Mouse (Mus musculus) central nervous system, embryonic 11.5 days (tissue): ENCODE results near the gene Nol7. TPM values are rescaled to one million over a fixed set of nuclear protein-coding genes. Genes with fewer than 3 reads are reported as not detected.

Source experiments
- polyA plus RNA-seq: library from polyadenylated mRNA; depleted of rRNA; stranded (reverse); fragments of >200 nt; gene quantifications from 2 replicates; pipeline ENCODE4 v1.2.3, GENCODE M21; 2012; rRNA removed

The Nol7 gene
- polyA plus RNA-seq, result 124 and 215 TPM in 2 replicates

DNA sequence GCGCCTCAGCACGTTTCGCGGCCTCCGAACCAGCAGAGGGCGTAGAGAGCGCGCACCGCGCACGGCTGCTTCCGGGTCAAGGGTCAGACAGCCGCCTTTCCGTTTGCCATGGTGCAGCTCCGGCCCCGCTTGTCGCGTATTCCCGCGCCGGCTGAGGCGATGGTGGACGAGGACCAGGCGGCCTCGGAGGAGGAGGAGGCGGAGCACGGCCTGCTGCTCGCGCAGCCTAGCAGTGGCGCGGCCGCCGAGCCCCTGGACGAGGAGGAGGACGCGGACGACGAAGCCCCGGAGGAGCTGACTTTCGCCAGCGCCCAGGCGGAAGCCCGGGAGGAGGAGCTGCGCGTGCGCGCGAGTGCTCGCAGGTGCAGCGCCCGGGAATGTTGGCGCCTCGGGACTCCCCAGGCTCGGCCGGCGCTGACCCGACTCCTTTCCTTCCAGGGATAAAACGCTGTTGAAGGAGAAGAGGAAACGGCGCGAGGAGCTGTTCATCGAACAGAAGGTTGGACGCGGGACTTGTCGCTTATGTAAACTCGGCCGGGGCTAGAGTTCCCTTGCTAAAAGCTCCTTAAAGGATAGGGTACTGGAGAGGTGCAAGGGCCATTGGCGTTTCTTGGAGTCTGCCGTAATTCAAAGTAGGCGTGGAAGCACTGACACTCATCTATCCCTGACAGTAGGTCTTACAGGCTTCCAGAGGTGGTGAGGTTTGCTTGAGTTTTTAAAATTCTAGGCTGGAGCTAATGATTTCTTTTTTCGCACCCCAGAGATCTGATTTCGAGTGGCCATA is at the start of gene Nol7:
Gene Nol7 (plus strand): TSS at position 94 of the 784 bp plus-strand sequence.

DNA sequence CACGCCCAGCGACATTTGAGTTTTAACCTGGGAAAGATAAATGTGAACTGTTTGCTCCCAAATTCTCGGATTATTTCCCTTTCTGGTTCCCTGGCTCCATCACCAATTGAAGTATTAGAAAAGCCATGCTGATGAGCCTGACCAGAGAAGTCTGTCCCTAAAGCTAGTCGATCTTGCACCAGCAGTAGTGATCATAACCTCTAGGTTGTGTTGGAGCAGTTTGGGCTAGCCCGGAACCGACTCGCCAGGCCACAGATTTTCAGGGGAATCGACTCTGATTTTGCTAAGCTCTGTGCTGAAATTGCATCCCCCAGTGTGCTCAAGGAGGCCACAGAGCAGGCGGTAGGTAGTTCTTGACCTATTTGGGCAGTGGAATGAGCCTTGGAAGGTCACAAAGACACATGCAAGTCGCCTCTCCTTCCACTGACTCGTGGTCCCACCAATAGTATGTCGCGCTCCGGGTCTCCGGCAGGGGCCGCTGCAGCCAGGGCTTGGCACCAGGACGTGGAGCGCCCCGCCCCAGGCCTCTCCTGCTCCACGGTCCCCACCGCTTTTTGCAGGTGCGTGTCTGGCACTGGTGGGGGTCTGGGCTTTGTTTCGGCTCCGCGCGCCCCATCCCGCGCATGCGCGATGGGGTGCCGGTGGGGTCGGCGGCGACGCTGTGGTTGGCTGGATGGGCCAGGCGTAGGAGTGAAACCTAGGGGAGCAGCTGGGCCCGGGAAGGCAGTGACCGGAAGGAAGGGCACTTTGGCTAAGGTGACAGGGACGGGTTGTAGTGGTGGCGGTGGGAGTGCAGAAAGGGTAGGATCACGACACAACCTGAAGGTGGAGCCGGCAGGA is 33.0 kb upstream of the Nol7 start, which contains the start of gene Sirt5:
Gene Sirt5 (plus strand): TSS at position 512 of the 840 bp plus-strand sequence.

Other genes starting within 250 kb of the Nol7 start
- 35.4 and 39.2 TPM in 2 replicates for gene Tbc1d7, start 226.9 kb upstream of the Nol7 start, polyA plus RNA-seq
- gene Gfod1, start 94.2 kb upstream of the Nol7 start, polyA plus RNA-seq, result 1.4 and 1.7 TPM in 2 replicates
- 20.5 and 22.3 TPM in 2 replicates for gene Sirt5, start 32.9 kb upstream of the Nol7 start, polyA plus RNA-seq
- gene Ranbp9, start 82.9 kb downstream of the Nol7 start, polyA plus RNA-seq, result 26.4 and 43.2 TPM in 2 replicates
- 12.1 and 15.0 TPM in 2 replicates for gene Mcur1, start 161.8 kb downstream of the Nol7 start, polyA plus RNA-seq
- 4.9 and 6.6 TPM in 2 replicates for gene Rnf182, start 217.3 kb downstream of the Nol7 start, polyA plus RNA-seq